Mouse (Mus musculus): ENCODE results near the gene Tmem175. TPM values are rescaled to one million over a fixed set of nuclear protein-coding genes. Genes with fewer than 3 reads are reported as not detected.

Tmem175 gene
- polyA plus RNA-seq, 1 experiment from 2014 or later: 26.4 TPM

DNA sequence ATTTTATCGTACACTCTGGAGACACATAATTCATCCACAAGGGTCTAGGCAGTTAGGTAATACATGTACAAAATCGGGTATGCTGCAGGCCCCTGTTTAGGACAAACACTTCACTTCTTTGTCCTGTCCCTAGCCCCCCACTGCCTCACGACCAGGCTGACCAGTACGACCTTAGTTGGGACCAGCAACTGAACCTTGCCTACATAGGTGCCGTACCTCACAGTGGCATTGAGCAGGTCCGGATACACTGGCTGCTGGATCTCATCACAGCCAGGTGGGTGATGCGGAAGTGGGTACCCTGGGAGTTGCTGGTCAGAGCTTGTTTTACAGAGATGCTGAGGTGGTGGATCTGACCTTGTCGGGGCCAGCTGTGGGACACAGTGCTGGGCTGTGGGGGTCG, 40.4 kb downstream of the Tmem175 start:
- no peaks in the 10 kb centered on the region for H3K9me3 ChIP-seq (ENCODE audit: low read depth, low read length)
- H3K4me2 ChIP-seq: peak overlapping the region; percentile 86
- H3K9ac ChIP-seq: peak overlapping the region; percentile 79
- WGBS: 70% methylated on average over 9 of the region's 9 CpGs
- H3K27me3 ChIP-seq (ENCODE audit: insufficient read depth, low read length): no peaks in the 10 kb centered on the region
- DNase-seq (no peak), ATAC-seq (ENCODE audit: insufficient read depth) (peak; percentile 5; the same call in 1 of the 2 replicates)
- H3K4me3 ChIP-seq (ENCODE audit: low read depth, low read length): peak overlapping the region; percentile 58
- H3K4me1 ChIP-seq (ENCODE audit: insufficient read depth): 0 out of 2 replicates have a peak, but pooled peaks cover 4% of the 10 kb centered on the region
- TF ChIP-seq CTCF (IDR thresholded peaks at IDR 0.05; ENCODE audit: low read depth): no peak
- H3K27ac ChIP-seq (ENCODE audit: low read depth): no peak overlapping the region; the same call in 1 of the 2 replicates
- peaks cover 21% of the 10 kb centered on the region for H3K36me3 ChIP-seq (ENCODE audit: insufficient read depth)

DNA sequence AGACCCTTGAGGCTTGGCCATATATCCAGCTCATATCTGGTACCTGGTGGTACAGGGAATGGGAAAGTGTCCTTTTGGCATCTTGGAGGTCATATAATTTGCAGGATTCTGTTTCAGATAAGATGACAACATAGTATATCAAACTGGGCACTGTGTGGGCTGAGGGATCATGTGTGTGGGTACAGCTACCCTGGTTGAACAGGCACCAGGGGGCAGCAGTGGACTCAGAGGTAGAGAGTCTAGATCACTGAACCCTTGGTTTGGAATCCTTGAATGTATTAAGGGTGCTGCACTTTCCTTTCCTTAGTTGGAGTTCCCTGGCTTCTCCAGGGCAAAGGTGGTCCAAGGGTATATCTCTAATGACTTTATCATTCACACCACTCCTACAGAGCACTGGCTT, 41.2 kb downstream of the Tmem175 start:
- no peaks in the 10 kb centered on the region for H3K27me3 ChIP-seq (ENCODE audit: insufficient read depth, low read length)
- H3K9me3 ChIP-seq (ENCODE audit: low read depth, low read length): no peaks in the 10 kb centered on the region
- peaks cover 21% of the 10 kb centered on the region for H3K36me3 ChIP-seq (ENCODE audit: insufficient read depth)
- no peak overlapping the region for H3K4me3 ChIP-seq (ENCODE audit: low read depth, low read length)
- no peak overlapping the region for H3K4me2 ChIP-seq
- no peak overlapping the region for H3K9ac ChIP-seq
- DNase-seq (peak; percentile 66), ATAC-seq (ENCODE audit: insufficient read depth) (0 out of 2 replicates have a peak, but pooled peaks have one; percentile 21)
- peak; percentile 53 for TF ChIP-seq CTCF (IDR thresholded peaks at IDR 0.05; ENCODE audit: low read depth)
- H3K27ac ChIP-seq (ENCODE audit: low read depth): no peak overlapping the region
- 0 out of 2 replicates have a peak, but pooled peaks cover 4% of the 10 kb centered on the region for H3K4me1 ChIP-seq (ENCODE audit: insufficient read depth)

DNA sequence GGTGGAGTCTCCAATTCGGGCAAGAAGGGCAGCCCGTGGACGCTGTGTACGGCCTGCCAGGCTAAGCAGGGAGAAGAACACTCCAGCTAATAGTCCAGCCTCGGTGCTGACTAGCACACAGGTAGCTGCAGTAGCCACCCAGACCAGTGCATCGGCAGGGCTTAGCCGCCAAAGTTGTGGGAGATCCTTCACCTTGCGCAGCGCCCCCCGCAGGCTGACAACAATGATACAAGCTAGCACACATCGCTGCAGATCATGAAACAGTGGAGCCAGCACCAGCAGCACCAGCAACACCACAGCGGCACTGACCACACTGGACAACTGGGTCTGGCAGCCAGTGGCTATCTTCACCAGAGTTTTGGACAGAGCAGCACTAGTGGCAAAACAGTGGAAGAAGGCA, 42.2 kb downstream of the Tmem175 start:
- no peak for ATAC-seq (ENCODE audit: insufficient read depth)
- no peak for DNase-seq
- Histone ChIP-seq H3K36me3 (ENCODE audit: insufficient read depth) (peaks cover 21% of the 10 kb centered on the region), H3K9me3 (ENCODE audit: low read depth, low read length) (no peaks in the 10 kb centered on the region), H3K4me3 (ENCODE audit: low read depth, low read length) (no peak overlapping the region), H3K27ac (ENCODE audit: low read depth) (no peak overlapping the region), H3K4me1 (ENCODE audit: insufficient read depth) (0 out of 2 replicates have a peak, but pooled peaks cover 4% of the 10 kb centered on the region), H3K4me2 (no peak overlapping the region), H3K9ac (no peak overlapping the region), H3K27me3 (ENCODE audit: insufficient read depth, low read length) (no peaks in the 10 kb centered on the region)
- TF ChIP-seq CTCF (IDR thresholded peaks at IDR 0.05; ENCODE audit: low read depth): no peak
- WGBS: 90% methylated on average over 12 of the region's 12 CpGs

DNA sequence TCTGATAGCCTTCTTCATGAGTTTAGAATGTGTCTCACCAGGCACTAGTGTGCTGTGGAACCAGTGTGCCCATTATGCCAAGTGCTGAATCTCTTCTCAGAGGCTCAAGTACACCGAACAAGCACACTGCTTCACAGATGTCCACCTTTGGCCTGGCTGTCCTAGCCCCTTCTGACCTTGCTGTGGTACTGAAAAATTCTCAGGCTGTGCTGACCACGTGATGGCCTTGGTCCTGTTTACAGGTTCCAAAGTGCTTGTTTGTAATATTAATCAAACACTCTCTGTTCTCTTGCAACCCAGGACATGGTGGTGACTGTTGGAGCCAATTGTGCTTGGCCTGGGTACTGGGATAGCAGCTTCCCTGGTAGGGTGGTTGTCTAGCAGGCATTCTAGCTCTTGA, 45.1 kb downstream of the Tmem175 start:
- TF ChIP-seq CTCF (IDR thresholded peaks at IDR 0.05; ENCODE audit: low read depth): no peak
- ATAC-seq (ENCODE audit: insufficient read depth): no peak

GRCm38 (mm10) chr5:108675251-108675816, 45.8 kb downstream of the Tmem175 start, which contains the start of gene Slc26a1:
Gene Slc26a1 (minus strand): TSS chr5:108675569.
- no peak for ATAC-seq (ENCODE audit: insufficient read depth)
- H3K27me3 ChIP-seq (ENCODE audit: insufficient read depth, low read length): no peaks in the 10 kb centered on the region
- TF ChIP-seq CTCF (IDR thresholded peaks at IDR 0.05; ENCODE audit: low read depth): no peak
- no peak within 1 kb of the TSS for H3K4me3 ChIP-seq (ENCODE audit: low read depth, low read length)
- 62% methylated on average over 9 of the region's 9 CpGs for WGBS
- H3K9ac ChIP-seq: no peak within 1 kb of the TSS
- H3K9me3 ChIP-seq (ENCODE audit: low read depth, low read length): no peaks in the 10 kb centered on the region
- H3K27ac ChIP-seq (ENCODE audit: low read depth): no peak within 1 kb of the TSS
- DNase-seq: no peak
- 0 out of 2 replicates have a peak, but pooled peaks cover 6% of the 10 kb centered on the region for H3K4me1 ChIP-seq (ENCODE audit: insufficient read depth)
- H3K4me2 ChIP-seq: no peak within 1 kb of the TSS; the same call in 1 of the 2 replicates
- peaks cover 21% of the 10 kb centered on the region for H3K36me3 ChIP-seq (ENCODE audit: insufficient read depth)

More for the DNA sequence above, 45.1 kb downstream of the Tmem175 start:
- Histone ChIP-seq H3K9me3 (ENCODE audit: low read depth, low read length) (no peaks in the 10 kb centered on the region), H3K4me2 (no peak overlapping the region; the same call in 1 of the 2 replicates), H3K4me3 (ENCODE audit: low read depth, low read length) (no peak overlapping the region), H3K36me3 (ENCODE audit: insufficient read depth) (peaks cover 21% of the 10 kb centered on the region), H3K27ac (ENCODE audit: low read depth) (no peak overlapping the region), H3K9ac (no peak overlapping the region), H3K27me3 (ENCODE audit: insufficient read depth, low read length) (no peaks in the 10 kb centered on the region), H3K4me1 (ENCODE audit: insufficient read depth) (0 out of 2 replicates have a peak, but pooled peaks cover 9% of the 10 kb centered on the region)
- 72% methylated on average over 2 of the region's 2 CpGs for WGBS
- DNase-seq: no peak

- peak overlapping the region; percentile 52 for H3K9ac ChIP-seq
- 0 out of 2 replicates have a peak, but pooled peaks have one; percentile 14 for TF ChIP-seq CTCF (IDR thresholded peaks at IDR 0.05; ENCODE audit: low read depth)
- ATAC-seq (ENCODE audit: insufficient read depth) (peak; percentile 55; the same call in 1 of the 2 replicates), DNase-seq (peak; percentile 26)
- H3K9me3 ChIP-seq (ENCODE audit: low read depth, low read length): no peaks in the 10 kb centered on the region
- peaks cover 11% of the 10 kb centered on the region for H3K36me3 ChIP-seq (ENCODE audit: insufficient read depth)
- H3K27ac ChIP-seq (ENCODE audit: low read depth): peak overlapping the region; percentile 83
- WGBS: 13% methylated on average over 5 of the region's 5 CpGs
- no peaks in the 10 kb centered on the region for H3K27me3 ChIP-seq (ENCODE audit: insufficient read depth, low read length)
- peak overlapping the region; percentile 30 for H3K4me3 ChIP-seq (ENCODE audit: low read depth, low read length)
- H3K4me1 ChIP-seq (ENCODE audit: insufficient read depth): 0 out of 2 replicates have a peak, but pooled peaks cover 6% of the 10 kb centered on the region
- peak overlapping the region; percentile 70 for H3K4me2 ChIP-seq
Observed at GRCm38 (mm10) chr5:108676772-108677498, 47.4 kb downstream of the Tmem175 start.
